Mouse (Mus musculus): ENCODE measurements around the gene Hectd4. TPM values are rescaled to one million over a fixed set of nuclear protein-coding genes. Genes with fewer than 3 reads are reported as not detected.
"Not testable (repeated sequence)": the region's sequence is repeated elsewhere in the genome, so short reads cannot be mapped to it uniquely, and the experiment has no call there.

Hectd4 gene
- polyA plus RNA-seq, 1 experiment from 2014 or later: 7.6 TPM

GRCm38 (mm10) chr5:121190836-121191583, 29.0 kb upstream of the Hectd4 start, which contains the start of gene Ptpn11:
Ptpn11 (minus strand) TSS chr5:121191397.
- Histone ChIP-seq H3K9me3 (replicated peaks) (no peaks in the 10 kb centered on the region), H3K4me1 (replicated peaks) (peaks cover 87% of the 10 kb centered on the region), H3K4me3 (replicated peaks) (peak within 1 kb of the TSS; percentile 91), H3K36me3 (no peaks in the 10 kb centered on the region), H3K4me2 (peak within 1 kb of the TSS; percentile 82), H3K27me3 (no peaks in the 10 kb centered on the region), H3K27ac (peak within 1 kb of the TSS; percentile 88), H3K9ac (peak within 1 kb of the TSS; percentile 96)
- under 1% methylated on average over 90 of the region's 98 CpGs for WGBS (ENCODE audit: insufficient replicate concordance)
- DNase-seq (peak; percentile 73), ATAC-seq (ENCODE audit: low read depth) (peak; percentile 91)

GRCm38 (mm10) chr5:121191584-121191906, 28.5 kb upstream of the Hectd4 start:
- ATAC-seq (ENCODE audit: low read depth) (peak; percentile 25), DNase-seq (no peak)
- H3K36me3 ChIP-seq: no peaks in the 10 kb centered on the region
- H3K4me1 ChIP-seq (replicated peaks): peaks cover 87% of the 10 kb centered on the region
- peak overlapping the region; percentile 96 for H3K9ac ChIP-seq
- H3K4me2 ChIP-seq: peak overlapping the region; percentile 82
- WGBS (ENCODE audit: insufficient replicate concordance): 10% methylated on average over 17 of the region's 17 CpGs
- H3K9me3 ChIP-seq (replicated peaks): no peaks in the 10 kb centered on the region
- H3K27me3 ChIP-seq: no peaks in the 10 kb centered on the region
- peak overlapping the region; percentile 91 for H3K4me3 ChIP-seq (replicated peaks)
- H3K27ac ChIP-seq: peak overlapping the region; percentile 88

GRCm38 (mm10) chr5:121194173-121194572, 25.8 kb upstream of the Hectd4 start:
- H3K4me3 ChIP-seq (replicated peaks): no peak overlapping the region
- peak; percentile 45 for DNase-seq
- peaks cover 86% of the 10 kb centered on the region for H3K4me1 ChIP-seq (replicated peaks)
- H3K9ac ChIP-seq: peak overlapping the region; percentile 54
- H3K9me3 ChIP-seq (replicated peaks): no peaks in the 10 kb centered on the region
- no peaks in the 10 kb centered on the region for H3K27me3 ChIP-seq
- H3K36me3 ChIP-seq: no peaks in the 10 kb centered on the region
- 15% methylated on average over 1 of the region's 1 CpGs for WGBS (ENCODE audit: insufficient replicate concordance)
- H3K27ac ChIP-seq: peak overlapping the region; percentile 87
- ATAC-seq (ENCODE audit: low read depth): peak; percentile 67
- peak overlapping the region; percentile 17; the same call in 1 of the 2 replicates for H3K4me2 ChIP-seq

- Histone ChIP-seq H3K27ac (peak overlapping the region; percentile 79), H3K4me2 (peak overlapping the region; percentile 27), H3K4me1 (replicated peaks) (peaks cover 76% of the 10 kb centered on the region), H3K4me3 (replicated peaks) (no peak overlapping the region), H3K36me3 (no peaks in the 10 kb centered on the region), H3K9me3 (replicated peaks) (no peaks in the 10 kb centered on the region), H3K27me3 (no peaks in the 10 kb centered on the region), H3K9ac (peak overlapping the region; percentile 42)
- WGBS (ENCODE audit: insufficient replicate concordance): 7% methylated on average over 5 of the region's 5 CpGs
- no peak for DNase-seq
- ATAC-seq (ENCODE audit: low read depth): peak; percentile 78
Observed at GRCm38 (mm10) chr5:121196764-121197163, 23.3 kb upstream of the Hectd4 start.

- Histone ChIP-seq H3K36me3 (no peaks in the 10 kb centered on the region), H3K27me3 (no peaks in the 10 kb centered on the region), H3K9me3 (replicated peaks) (no peaks in the 10 kb centered on the region), H3K4me2 (peak overlapping the region; percentile 27; the same call in 1 of the 2 replicates), H3K4me1 (replicated peaks) (peaks cover 70% of the 10 kb centered on the region), H3K27ac (peak overlapping the region; percentile 79), H3K9ac (peak overlapping the region; percentile 43; the same call in 1 of the 2 replicates), H3K4me3 (replicated peaks) (no peak overlapping the region)
- DNase-seq: no peak
- no peak for ATAC-seq (ENCODE audit: low read depth)
- WGBS (ENCODE audit: insufficient replicate concordance): 77% methylated on average over 2 of the region's 2 CpGs
Observed at GRCm38 (mm10) chr5:121197337-121197736, 22.7 kb upstream of the Hectd4 start.

GRCm38 (mm10) chr5:121198376-121198775, 21.6 kb upstream of the Hectd4 start:
- H3K27ac ChIP-seq: peak overlapping the region; percentile 79
- peak; percentile 44 for ATAC-seq (ENCODE audit: low read depth)
- WGBS (ENCODE audit: insufficient replicate concordance): 16% methylated on average over 5 of the region's 5 CpGs

GRCm38 (mm10) chr5:121201739-121202138, 18.3 kb upstream of the Hectd4 start:
- no peak overlapping the region for H3K27ac ChIP-seq
- no peaks in the 10 kb centered on the region for H3K9me3 ChIP-seq (replicated peaks)
- H3K36me3 ChIP-seq: peaks cover 13% of the 10 kb centered on the region
- H3K4me1 ChIP-seq (replicated peaks): peaks cover 48% of the 10 kb centered on the region
- WGBS (ENCODE audit: insufficient replicate concordance): 30% methylated on average over 3 of the region's 3 CpGs
- H3K27me3 ChIP-seq: no peaks in the 10 kb centered on the region
- H3K4me2 ChIP-seq: no peak overlapping the region
- DNase-seq (no peak), ATAC-seq (ENCODE audit: low read depth) (no peak)
- no peak overlapping the region for H3K9ac ChIP-seq
- H3K4me3 ChIP-seq (replicated peaks): no peak overlapping the region

More at GRCm38 (mm10) chr5:121198376-121198775, 21.6 kb upstream of the Hectd4 start:
- H3K4me2 ChIP-seq: 0 out of 2 replicates have a peak overlapping the region, but pooled peaks have one; percentile 0
- H3K4me1 ChIP-seq (replicated peaks): peaks cover 60% of the 10 kb centered on the region
- no peaks in the 10 kb centered on the region for H3K9me3 ChIP-seq (replicated peaks)
- no peak for DNase-seq
- H3K9ac ChIP-seq: peak overlapping the region; percentile 43; the same call in 1 of the 2 replicates
- no peaks in the 10 kb centered on the region for H3K36me3 ChIP-seq
- no peak overlapping the region for H3K4me3 ChIP-seq (replicated peaks)
- no peaks in the 10 kb centered on the region for H3K27me3 ChIP-seq

GRCm38 (mm10) chr5:121202467-121202866, 17.6 kb upstream of the Hectd4 start:
- DNase-seq (no peak), ATAC-seq (ENCODE audit: low read depth) (no peak)
- Histone ChIP-seq H3K9me3 (replicated peaks) (no peaks in the 10 kb centered on the region), H3K4me2 (no peak overlapping the region), H3K4me1 (replicated peaks) (peaks cover 48% of the 10 kb centered on the region), H3K27me3 (no peaks in the 10 kb centered on the region), H3K9ac (no peak overlapping the region), H3K27ac (no peak overlapping the region), H3K36me3 (peaks cover 20% of the 10 kb centered on the region), H3K4me3 (replicated peaks) (no peak overlapping the region)
- WGBS (ENCODE audit: insufficient replicate concordance): 63% methylated on average over 1 of the region's 1 CpGs

GRCm38 (mm10) chr5:121204132-121205089, 15.6 kb upstream of the Hectd4 start, which contains the start of gene Rpl6:
Rpl6 (plus strand) TSS chr5:121204481.
- DNase-seq (peak; percentile 71), ATAC-seq (ENCODE audit: low read depth) (peak; percentile 88)
- Histone ChIP-seq H3K36me3 (peaks cover 40% of the 10 kb centered on the region), H3K9me3 (replicated peaks) (no peaks in the 10 kb centered on the region), H3K4me3 (replicated peaks) (peak within 1 kb of the TSS; percentile 88), H3K9ac (peak within 1 kb of the TSS; percentile 97), H3K27ac (peak within 1 kb of the TSS; percentile 83), H3K27me3 (no peaks in the 10 kb centered on the region), H3K4me1 (replicated peaks) (peaks cover 38% of the 10 kb centered on the region), H3K4me2 (peak within 1 kb of the TSS; percentile 82)
- WGBS (ENCODE audit: insufficient replicate concordance): 1% methylated on average over 52 of the region's 52 CpGs

GRCm38 (mm10) chr5:121205537-121206130, 14.4 kb upstream of the Hectd4 start:
- Histone ChIP-seq H3K4me1 (replicated peaks) (peaks cover 37% of the 10 kb centered on the region), H3K4me3 (replicated peaks) (peak overlapping the region; percentile 88), H3K4me2 (peak overlapping the region; percentile 82), H3K27ac (peak overlapping the region; percentile 83), H3K36me3 (peaks cover 52% of the 10 kb centered on the region), H3K9ac (peak overlapping the region; percentile 97)
- not testable (repeated sequence) for H3K9me3 ChIP-seq (replicated peaks); DNase-seq; ATAC-seq (ENCODE audit: low read depth); H3K27me3 ChIP-seq
- whole genome bisulfite sequencing (ENCODE audit: insufficient replicate concordance): 37% methylated on average over 8 of the region's 10 CpGs

All from liver, embryonic 13.5 days (tissue).